9 mouse cellular contexts compared by ENCODE assay signal in the genomic region with DNA sequence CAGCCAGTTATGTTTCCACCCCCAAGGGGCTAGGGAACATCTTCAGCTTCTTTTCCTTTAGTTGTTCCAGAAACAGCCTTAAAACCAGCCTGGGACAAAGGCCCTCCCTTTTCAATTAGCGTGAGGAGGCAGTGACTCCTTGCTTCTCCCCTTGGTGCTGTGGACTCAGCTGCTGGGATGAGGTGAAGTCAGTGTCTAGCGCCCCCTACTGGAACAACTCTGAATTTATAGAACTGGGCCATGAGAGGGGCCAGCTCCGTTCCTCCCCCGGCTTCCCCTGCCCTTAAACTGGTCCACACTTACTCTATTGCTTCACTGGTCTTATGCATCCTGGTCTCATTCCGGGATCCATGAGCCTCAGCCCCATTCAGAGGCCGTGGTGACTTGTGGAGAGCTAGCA. TPM values are rescaled to one million over a fixed set of nuclear protein-coding genes. Genes with fewer than 3 reads are reported as not detected.
DNase-seq lines count a peak whose midpoint lies in the region; ATAC-seq lines count a peak whose summit lies in the region.
"Had no signal": no experiment of that assay in that cellular context is flagged by ENCODE, and none has a peak within 500 bp of the region (broad histone marks: within the 10 kb centered on the region; RNA-seq: fewer than 3 reads in every experiment).

No protein-coding gene starts in this region.

- no peaks in the 10 kb centered on the region for H3K36me3 ChIP-seq in hindbrain, embryonic 11.5 days (ENCODE audit: control insufficient read depth, insufficient read depth, low read length)
- H3K36me3 ChIP-seq in hindbrain, embryonic 13.5 days = peaks cover 80% of the 10 kb centered on the region
- H3K36me3 ChIP-seq in embryonic facial prominence, embryonic 14.5 days (ENCODE audit: control insufficient read depth, insufficient read depth, low read length) = peaks cover 22% of the 10 kb centered on the region; the same call in 1 of the 2 replicates
- peaks cover 2% of the 10 kb centered on the region for H3K36me3 ChIP-seq in liver, embryonic 11.5 days (ENCODE audit: control insufficient read depth, insufficient read depth, low read length)

- H3K9me3 ChIP-seq in hindbrain, embryonic 11.5 days (ENCODE audit: control insufficient read depth, low read length) = no peaks in the 10 kb centered on the region
- no peaks in the 10 kb centered on the region for H3K9me3 ChIP-seq in hindbrain, embryonic 13.5 days
- no peaks in the 10 kb centered on the region for H3K9me3 ChIP-seq in embryonic facial prominence, embryonic 14.5 days (ENCODE audit: control insufficient read depth, low read length)
- H3K9me3 ChIP-seq in liver, embryonic 11.5 days (ENCODE audit: control insufficient read depth, low read length) = no peaks in the 10 kb centered on the region
- H3K9me3 ChIP-seq: midbrain, embryonic 12.5 days had no signal

- no peak overlapping the region for H3K9ac ChIP-seq in hindbrain, embryonic 11.5 days (ENCODE audit: low read depth, low read length)
- H3K9ac ChIP-seq in hindbrain, embryonic 13.5 days = no peak overlapping the region
- no peak overlapping the region for H3K9ac ChIP-seq in embryonic facial prominence, embryonic 14.5 days (ENCODE audit: low read depth, low read length)
- H3K9ac ChIP-seq in liver, embryonic 11.5 days (ENCODE audit: low read depth, low read length) = no peak overlapping the region
- H3K9ac ChIP-seq: midbrain, embryonic 12.5 days had no signal

- no peak overlapping the region for H3K4me2 ChIP-seq in hindbrain, embryonic 11.5 days (replicated peaks; ENCODE audit: low read depth, low read length)
- no peak overlapping the region for H3K4me2 ChIP-seq in hindbrain, embryonic 13.5 days
- H3K4me2 ChIP-seq in embryonic facial prominence, embryonic 14.5 days (ENCODE audit: low read depth, low read length) = no peak overlapping the region
- H3K4me2 ChIP-seq in liver, embryonic 11.5 days = no peak overlapping the region
- H3K4me2 ChIP-seq: midbrain, embryonic 12.5 days had no signal

- H3K27me3 ChIP-seq in hindbrain, embryonic 11.5 days (ENCODE audit: control insufficient read depth, insufficient read depth, low read length) = no peaks in the 10 kb centered on the region
- H3K27me3 ChIP-seq in hindbrain, embryonic 13.5 days = no peaks in the 10 kb centered on the region
- H3K27me3 ChIP-seq in embryonic facial prominence, embryonic 14.5 days (replicated peaks; ENCODE audit: control insufficient read depth, insufficient read depth, low read length) = no peaks in the 10 kb centered on the region
- H3K27me3 ChIP-seq in liver, embryonic 11.5 days (replicated peaks; ENCODE audit: control insufficient read depth, insufficient read depth, low read length) = no peaks in the 10 kb centered on the region

- no peak overlapping the region for H3K27ac ChIP-seq in hindbrain, embryonic 11.5 days (ENCODE audit: low read depth, low read length)
- H3K27ac ChIP-seq in hindbrain, embryonic 13.5 days = no peak overlapping the region
- H3K27ac ChIP-seq in embryonic facial prominence, embryonic 14.5 days (replicated peaks; ENCODE audit: low read depth, low read length) = no peak overlapping the region
- H3K27ac ChIP-seq in liver, embryonic 11.5 days (ENCODE audit: low read depth, low read length) = no peak overlapping the region
- H3K27ac ChIP-seq: midbrain, embryonic 12.5 days had no signal

- peak; percentile 79 for DNase-seq in hindbrain, embryonic 11.5 days (ENCODE audit: low spot score)
- DNase-seq in adipocyte (ENCODE audit: low spot score) = peak; percentile 16
- DNase-seq in embryonic facial prominence, embryonic 14.5 days (ENCODE audit: low spot score) = peak; percentile 16
- peak; percentile 64 for DNase-seq in liver, embryonic 11.5 days (ENCODE audit: low spot score)
- peak; percentile 80 for DNase-seq in retina, embryonic 14.5 days (ENCODE audit: low spot score)
- no peak for DNase-seq in ovary, postnatal 36 days (ENCODE audit: low spot score)

- no peak overlapping the region for H3K4me3 ChIP-seq in hindbrain, embryonic 11.5 days (ENCODE audit: low read depth, low read length)
- H3K4me3 ChIP-seq in hindbrain, embryonic 13.5 days = no peak overlapping the region
- no peak overlapping the region for H3K4me3 ChIP-seq in embryonic facial prominence, embryonic 14.5 days (ENCODE audit: low read depth, low read length)
- H3K4me3 ChIP-seq in liver, embryonic 11.5 days (ENCODE audit: low read depth, low read length) = no peak overlapping the region
- H3K4me3 ChIP-seq: midbrain, embryonic 12.5 days had no signal

- WGBS in hindbrain, embryonic 11.5 days = 37% methylated on average over 6 of the region's 6 CpGs
- WGBS in hindbrain, embryonic 13.5 days = 39% methylated on average over 6 of the region's 6 CpGs
- 46% methylated on average over 6 of the region's 6 CpGs for WGBS in embryonic facial prominence, embryonic 14.5 days
- 39% methylated on average over 6 of the region's 6 CpGs for WGBS in liver, embryonic 11.5 days

- no peak for ATAC-seq in hindbrain, embryonic 11.5 days (ENCODE audit: low FRiP score)
- no peak for ATAC-seq in hindbrain, embryonic 13.5 days (ENCODE audit: low FRiP score)
- ATAC-seq in CD4-positive, CD25-positive, alpha-beta regulatory T cell, adult 4 months = peak; percentile 37
- no peak for ATAC-seq in embryonic facial prominence, embryonic 14.5 days (ENCODE audit: low read depth)
- ATAC-seq in liver, embryonic 11.5 days (replicated peaks; ENCODE audit: low FRiP score) = peak; percentile 21; the same call in 1 of the 2 replicates

- peaks cover 11% of the 10 kb centered on the region for H3K4me1 ChIP-seq in hindbrain, embryonic 11.5 days (replicated peaks; ENCODE audit: control insufficient read depth, insufficient read depth, low read length)
- H3K4me1 ChIP-seq in hindbrain, embryonic 13.5 days (replicated peaks) = peaks cover 23% of the 10 kb centered on the region
- no peaks in the 10 kb centered on the region for H3K4me1 ChIP-seq in embryonic facial prominence, embryonic 14.5 days (ENCODE audit: control insufficient read depth, insufficient read depth, low read length)
- H3K4me1 ChIP-seq in liver, embryonic 11.5 days (replicated peaks; ENCODE audit: control insufficient read depth, insufficient read depth, low read length) = peaks cover 51% of the 10 kb centered on the region

RNA-seq across cellular contexts. Expression of gene Mroh3, which starts 37.4 kb away (rescaled TPM):
- 0.25 and 0.32 TPM in 2 replicates for polyA plus RNA-seq in hindbrain, embryonic 11.5 days (2014; fragmentation: Nextera tagmentation; extraction: Ambion mirVana)
- polyA plus RNA-seq in hindbrain, embryonic 13.5 days (2015; fragmentation: Nextera tagmentation; extraction: Ambion mirVana) = not detected in 2 replicates
- polyA plus RNA-seq in CD4-positive, CD25-positive, alpha-beta regulatory T cell, adult 4 months (2017; shearing (Covaris generic)) = not detected
- polyA plus RNA-seq in embryonic facial prominence, embryonic 14.5 days (2014; fragmentation: Nextera tagmentation; extraction: Ambion mirVana) = not detected in 2 replicates
- polyA plus RNA-seq in liver, embryonic 11.5 days (2014; fragmentation: Nextera tagmentation; extraction: Ambion mirVana) = not detected in 2 replicates

RNA-seq across cellular contexts. Expression of gene Kif21b, which starts 44.0 kb away (rescaled TPM):
- 17.7 and 24.4 TPM in 2 replicates for polyA plus RNA-seq in hindbrain, embryonic 11.5 days (2014; fragmentation: Nextera tagmentation; extraction: Ambion mirVana)
- 43.7 and 44.2 TPM in 2 replicates for polyA plus RNA-seq in hindbrain, embryonic 13.5 days (2015; fragmentation: Nextera tagmentation; extraction: Ambion mirVana)
- 10 to 100 TPM; 34.7 to 38.6 TPM for polyA plus RNA-seq in CD4-positive, CD25-positive, alpha-beta regulatory T cell, adult 4 months (2017; shearing (Covaris generic))
- polyA plus RNA-seq in embryonic facial prominence, embryonic 14.5 days (2014; fragmentation: Nextera tagmentation; extraction: Ambion mirVana) = 2.8 and 3.3 TPM in 2 replicates
- 3.6 and 4.8 TPM in 2 replicates for polyA plus RNA-seq in liver, embryonic 11.5 days (2014; fragmentation: Nextera tagmentation; extraction: Ambion mirVana)

RNA-seq across cellular contexts. Expression of gene Inava, which starts 58.9 kb away (rescaled TPM):
- polyA plus RNA-seq in hindbrain, embryonic 11.5 days (2014; fragmentation: Nextera tagmentation; extraction: Ambion mirVana) = 13.9 and 14.3 TPM in 2 replicates
- polyA plus RNA-seq in hindbrain, embryonic 13.5 days (2015; fragmentation: Nextera tagmentation; extraction: Ambion mirVana) = 3.4 and 3.5 TPM in 2 replicates
- under 1 TPM in 1 of 2 experiments, not detected in 1; 0.28 TPM for polyA plus RNA-seq in CD4-positive, CD25-positive, alpha-beta regulatory T cell, adult 4 months (2017; shearing (Covaris generic))
- polyA plus RNA-seq in embryonic facial prominence, embryonic 14.5 days (2014; fragmentation: Nextera tagmentation; extraction: Ambion mirVana) = 8.0 and 10.8 TPM in 2 replicates
- polyA plus RNA-seq in liver, embryonic 11.5 days (2014; fragmentation: Nextera tagmentation; extraction: Ambion mirVana) = 3.1 and 3.2 TPM in 2 replicates

Comparison
In these comparisons a context has a peak if more than half of its experiments do, and no peak if none do; other contexts are left out.
1. ATAC-seq: peak in CD4-positive, CD25-positive, alpha-beta regulatory T cell, adult 4 months (single experiment) and liver, embryonic 11.5 days (single experiment); none in hindbrain, embryonic 11.5 days (single experiment), hindbrain, embryonic 13.5 days (single experiment) and embryonic facial prominence, embryonic 14.5 days (single experiment).